Mouse (Mus musculus): ENCODE measurements at regions not wholly inside any gene's neighbourhood (a gene's known extent, or its start where the extent isn't known, plus 50 kb on each side); places are given as distances from the start of the nearest gene placed in this dataset.

- no peak for DNase-seq (ENCODE audit: inconsistent age in 2 of 2, low spot score in 1 of 2)
These were observed 50.2 kb upstream of the Lmcd1 start for GRCm38 (mm10) chr6:112223325-112223724.
